Mouse (Mus musculus) myocyte (in vitro differentiated cells): ENCODE measurements around the gene Ppp1r13b. TPM values are rescaled to one million over a fixed set of nuclear protein-coding genes. Genes with fewer than 3 reads are reported as not detected.

Experiments
- H3K27me3 ChIP-seq: one replicate; pipeline ENCODE4 v1.6.1; 2011; ENCODE audit not compliant: control insufficient read depth, insufficient read depth, insufficient read length
- H3K36me3 ChIP-seq: one replicate; pipeline ENCODE4 v1.6.1; 2011; ENCODE audit not compliant: control insufficient read depth, insufficient read depth
- H3K4me2 ChIP-seq: one replicate; pipeline ENCODE4 v1.6.1; 2011; ENCODE audit warnings: low read depth, control low read depth
- H3K4me3 ChIP-seq: one replicate; pipeline ENCODE4 v1.5.1; 2011; ENCODE audit warnings: mild to moderate bottlenecking, control low read depth, moderate library complexity
- H3K79me2 ChIP-seq: one replicate; pipeline ENCODE4 v1.6.1; 2011; ENCODE audit not compliant: control insufficient read depth, insufficient read depth
- H3ac ChIP-seq: one replicate; pipeline ENCODE4 v1.6.1; 2011; ENCODE audit not compliant: control insufficient read depth, insufficient read length
- CEBPB ChIP-seq: IDR thresholded peaks from 2 replicates; pipeline ENCODE4 v1.6.1; 2011; ENCODE audit warnings: mild to moderate bottlenecking, moderate library complexity; ENCODE audit not compliant: poor library complexity, insufficient read depth, severe bottlenecking
- E2F4 ChIP-seq: IDR thresholded peaks from one replicate; pipeline ENCODE4 v1.6.1; 2011; ENCODE audit warnings: mild to moderate bottlenecking, control low read depth, moderate library complexity; ENCODE audit not compliant: insufficient read depth
- MAX ChIP-seq: IDR thresholded peaks from one replicate; pipeline ENCODE4 v1.6.1; 2011; ENCODE audit warnings: low read depth, mild to moderate bottlenecking, control low read depth
- MYOD1 ChIP-seq, 3 experiments: IDR thresholded peaks; one replicate each; pipeline ENCODE4 v1.6.1; 2011; ENCODE audit warnings: control low read depth in 2 of 3, low read depth in 2 of 3, mild to moderate bottlenecking in 2 of 3, moderate library complexity in 1 of 3; ENCODE audit not compliant: insufficient read length in 2 of 3, control insufficient read depth in 1 of 3
- MYOG ChIP-seq, 3 experiments: IDR thresholded peaks; one replicate each; pipeline ENCODE4 v1.6.1; 2011; ENCODE audit warnings: control low read depth in 2 of 3, low read depth in 2 of 3, mild to moderate bottlenecking in 2 of 3; ENCODE audit not compliant: insufficient read length in 2 of 3, control insufficient read depth in 1 of 3, insufficient read depth in 1 of 3
- POLR2A ChIP-seq: IDR thresholded peaks from one replicate; pipeline ENCODE4 v1.6.1; 2011; ENCODE audit warnings: low read depth, mild to moderate bottlenecking, control low read depth, moderate library complexity; ENCODE audit not compliant: insufficient read length
- POLR2AphosphoS2 ChIP-seq: IDR thresholded peaks from one replicate; pipeline ENCODE4 v1.6.1; 2011; ENCODE audit warnings: low read depth, control low read depth; ENCODE audit not compliant: insufficient read length
- REST ChIP-seq: IDR thresholded peaks from one replicate; pipeline ENCODE4 v1.6.1; 2011; ENCODE audit warnings: mild to moderate bottlenecking, control low read depth, moderate library complexity; ENCODE audit not compliant: insufficient read depth, insufficient read length
- SRF ChIP-seq: IDR thresholded peaks from one replicate; pipeline ENCODE4 v1.6.1; 2011; ENCODE audit warnings: low read depth; ENCODE audit not compliant: control insufficient read depth, insufficient read length
- TCF12 ChIP-seq: IDR thresholded peaks from one replicate; pipeline ENCODE4 v1.6.1; 2011; ENCODE audit warnings: mild to moderate bottlenecking, control low read depth; ENCODE audit not compliant: poor library complexity, insufficient read depth, severe bottlenecking
- TCF3 ChIP-seq: IDR thresholded peaks from one replicate; pipeline ENCODE4 v1.6.1; 2011; ENCODE audit warnings: low read depth, control low read depth; ENCODE audit not compliant: insufficient read length
- USF1 ChIP-seq: IDR thresholded peaks from one replicate; pipeline ENCODE4 v1.6.1; 2011; ENCODE audit warnings: low read depth, mild to moderate bottlenecking, control low read depth, moderate library complexity
- polyA plus RNA-seq: library from polyadenylated mRNA; unstranded; fragments of >200 nt; fragmentation: generic; extraction: Trizol; gene quantifications from one replicate; pipeline ENCODE4 v1.2.1, GENCODE M21; 2012; ENCODE audit warnings: missing spikeins

Ppp1r13b gene
- polyA plus RNA-seq, 1 experiment = 7.4 TPM

GRCm38 (mm10) chr12:111933971-111934370, 26.1 kb upstream of the Ppp1r13b start:
- Histone ChIP-seq H3K36me3 (no peaks in the 10 kb centered on the region), H3K79me2 (no peaks in the 10 kb centered on the region), H3ac (no peak overlapping the region), H3K27me3 (no peaks in the 10 kb centered on the region), H3K4me2 (no peak overlapping the region), H3K4me3 (no peak overlapping the region)
- no peak for TF ChIP-seq MAX
- TF ChIP-seq SRF = no peak
- TF ChIP-seq POLR2AphosphoS2 = no peak
- TF ChIP-seq TCF12 = no peak
- no peak for TF ChIP-seq REST
- no peak for TF ChIP-seq E2F4
- no peak for TF ChIP-seq USF1
- no peak for TF ChIP-seq CEBPB
- no peak for TF ChIP-seq TCF3
- no peak for TF ChIP-seq MYOG (IDR thresholded peaks at IDR 0.05; ENCODE audit: control insufficient read depth in 1 of 3, insufficient read depth in 1 of 3, insufficient read length in 2 of 3, low read depth in 2 of 3)
- no peak for TF ChIP-seq MYOD1 (IDR thresholded peaks at IDR 0.05; ENCODE audit: control insufficient read depth in 1 of 3, insufficient read length in 2 of 3, low read depth in 2 of 3)
- no peak for TF ChIP-seq POLR2A

GRCm38 (mm10) chr12:111933032-111933704, 25.3 kb upstream of the Ppp1r13b start:
- TF ChIP-seq POLR2A = no peak
- no peaks in the 10 kb centered on the region for H3K79me2 ChIP-seq
- no peak overlapping the region for H3K4me2 ChIP-seq
- no peaks in the 10 kb centered on the region for H3K36me3 ChIP-seq
- no peaks in the 10 kb centered on the region for H3K27me3 ChIP-seq
- no peak overlapping the region for H3K4me3 ChIP-seq
- no peak overlapping the region for H3ac ChIP-seq

- H3K79me2 ChIP-seq = no peaks in the 10 kb centered on the region
- TF ChIP-seq E2F4 (no peak), REST (no peak), TCF3 (no peak), MYOG (IDR thresholded peaks at IDR 0.05; ENCODE audit: control insufficient read depth in 1 of 3, insufficient read depth in 1 of 3, insufficient read length in 2 of 3, low read depth in 2 of 3) (no peak)
- H3K36me3 ChIP-seq = no peaks in the 10 kb centered on the region
- H3K4me3 ChIP-seq = no peak overlapping the region
- H3K4me2 ChIP-seq = no peak overlapping the region
- no peak overlapping the region for H3ac ChIP-seq
- H3K27me3 ChIP-seq = no peaks in the 10 kb centered on the region
These were observed 24.6 kb upstream of the Ppp1r13b start for GRCm38 (mm10) chr12:111932513-111932912.

- no peak overlapping the region for H3K4me3 ChIP-seq
- no peaks in the 10 kb centered on the region for H3K36me3 ChIP-seq
- H3K27me3 ChIP-seq = no peaks in the 10 kb centered on the region
- TF ChIP-seq TCF3 (no peak), POLR2AphosphoS2 (no peak), MAX (no peak), MYOG (IDR thresholded peaks at IDR 0.05; ENCODE audit: control insufficient read depth in 1 of 3, insufficient read depth in 1 of 3, insufficient read length in 2 of 3, low read depth in 2 of 3) (no peak), POLR2A (no peak), TCF12 (no peak), USF1 (no peak), CEBPB (no peak), E2F4 (no peak), SRF (no peak), REST (no peak), MYOD1 (IDR thresholded peaks at IDR 0.05; ENCODE audit: control insufficient read depth in 1 of 3, insufficient read length in 2 of 3, low read depth in 2 of 3) (no peak)
- no peak overlapping the region for H3K4me2 ChIP-seq
- no peaks in the 10 kb centered on the region for H3K79me2 ChIP-seq
- no peak overlapping the region for H3ac ChIP-seq
These were observed 23.6 kb upstream of the Ppp1r13b start for GRCm38 (mm10) chr12:111931411-111932025.

- Histone ChIP-seq H3K79me2 (no peaks in the 10 kb centered on the region), H3ac (no peak overlapping the region)
- TF ChIP-seq E2F4 (no peak), REST (no peak), CEBPB (no peak), USF1 (no peak), MAX (no peak), TCF12 (no peak), POLR2A (no peak), SRF (no peak), MYOG (IDR thresholded peaks at IDR 0.05; ENCODE audit: control insufficient read depth in 1 of 3, insufficient read depth in 1 of 3, insufficient read length in 2 of 3, low read depth in 2 of 3) (no peak), TCF3 (no peak)
These were observed 20.6 kb upstream of the Ppp1r13b start for GRCm38 (mm10) chr12:111928411-111928966.

More at GRCm38 (mm10) chr12:111928411-111928966, 20.6 kb upstream of the Ppp1r13b start:
- Histone ChIP-seq H3K4me2 (no peak overlapping the region), H3K36me3 (no peaks in the 10 kb centered on the region), H3K27me3 (no peaks in the 10 kb centered on the region), H3K4me3 (no peak overlapping the region)
